15 mouse cellular contexts compared by ENCODE assay signal in the genomic region with DNA sequence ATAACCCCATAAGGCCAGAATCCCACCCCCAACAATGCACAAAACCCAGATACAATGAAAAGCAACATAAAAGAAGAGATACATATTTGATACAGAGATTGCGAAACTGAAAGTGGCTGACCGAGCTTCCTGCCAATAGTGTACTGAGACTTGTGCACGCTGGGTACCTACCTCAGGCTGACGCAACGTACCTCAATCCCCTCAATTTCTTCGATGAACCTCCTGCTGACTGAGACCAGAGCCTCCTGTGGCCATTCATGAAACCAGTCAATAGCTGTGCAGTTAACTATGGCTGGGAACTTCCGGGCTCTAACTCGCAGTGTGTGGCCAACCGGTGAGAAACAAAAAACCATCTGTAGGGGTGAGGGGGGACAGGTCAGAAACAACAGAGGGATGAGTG.
DNase-seq lines count a peak whose midpoint lies in the region; ATAC-seq and TF ChIP-seq lines count a peak whose summit lies in the region.
"Had no signal": no experiment of that assay in that cellular context is flagged by ENCODE, and none has a peak within 500 bp of the region (broad histone marks: within the 10 kb centered on the region; RNA-seq: fewer than 3 reads in every experiment).

No protein-coding gene starts in this region.

- H3K9ac ChIP-seq in forebrain, embryonic 15.5 days (replicated peaks): no peak overlapping the region
- no peak overlapping the region for H3K9ac ChIP-seq in hindbrain, embryonic 14.5 days
- H3K9ac ChIP-seq: heart, embryonic 13.5 days; hindbrain, embryonic 12.5 days; lung, embryonic 15.5 days; midbrain, embryonic 15.5 days had no signal

- H3K27me3 ChIP-seq in C2C12 (ENCODE audit: control insufficient read depth, insufficient read depth, insufficient read length): no peaks in the 10 kb centered on the region
- peaks cover 32% of the 10 kb centered on the region for H3K27me3 ChIP-seq in forebrain, embryonic 15.5 days
- H3K27me3 ChIP-seq in hindbrain, embryonic 14.5 days (ENCODE audit: control insufficient read depth, insufficient read depth, low read length): peaks cover 57% of the 10 kb centered on the region
- H3K27me3 ChIP-seq: lung, embryonic 15.5 days had no signal

- no peaks in the 10 kb centered on the region for H3K9me3 ChIP-seq in forebrain, embryonic 15.5 days
- H3K9me3 ChIP-seq in hindbrain, embryonic 14.5 days (ENCODE audit: control insufficient read depth, low read length): no peaks in the 10 kb centered on the region
- H3K9me3 ChIP-seq: heart, embryonic 13.5 days; hindbrain, embryonic 12.5 days; lung, embryonic 15.5 days; midbrain, embryonic 15.5 days had no signal

- no peak overlapping the region for H3K4me3 ChIP-seq in C2C12 (ENCODE audit: insufficient read depth, poor library complexity, severe bottlenecking)
- no peak overlapping the region for H3K4me3 ChIP-seq in forebrain, embryonic 15.5 days
- H3K4me3 ChIP-seq in hindbrain, embryonic 14.5 days (replicated peaks; ENCODE audit: low read length): no peak overlapping the region
- H3K4me3 ChIP-seq: gastrocnemius, adult 2 months; heart, embryonic 13.5 days; hindbrain, embryonic 12.5 days; lung, embryonic 15.5 days; midbrain, embryonic 15.5 days had no signal

- H3K27ac ChIP-seq in forebrain, embryonic 15.5 days (replicated peaks): no peak overlapping the region
- no peak overlapping the region for H3K27ac ChIP-seq in hindbrain, embryonic 14.5 days
- H3K27ac ChIP-seq: gastrocnemius, adult 2 months; heart, embryonic 13.5 days; hindbrain, embryonic 12.5 days; lung, embryonic 15.5 days; midbrain, embryonic 15.5 days had no signal

- H3K36me3 ChIP-seq in C2C12 (ENCODE audit: control insufficient read depth, insufficient read depth): no peaks in the 10 kb centered on the region
- H3K36me3 ChIP-seq in forebrain, embryonic 15.5 days: no peaks in the 10 kb centered on the region
- no peaks in the 10 kb centered on the region for H3K36me3 ChIP-seq in hindbrain, embryonic 14.5 days (replicated peaks; ENCODE audit: control insufficient read depth, insufficient read depth)
- H3K36me3 ChIP-seq: heart, embryonic 13.5 days; hindbrain, embryonic 12.5 days; lung, embryonic 15.5 days; midbrain, embryonic 15.5 days had no signal

- H3K4me1 ChIP-seq in forebrain, embryonic 15.5 days: peaks cover 7% of the 10 kb centered on the region
- peaks cover 1% of the 10 kb centered on the region; the same call in 1 of the 2 replicates for H3K4me1 ChIP-seq in hindbrain, embryonic 14.5 days (replicated peaks; ENCODE audit: control insufficient read depth, insufficient read depth, low read length)
- H3K4me1 ChIP-seq: hindbrain, embryonic 12.5 days; lung, embryonic 15.5 days; midbrain, embryonic 15.5 days had no signal

- peak; percentile 6 for DNase-seq in ES-CJ7 (ENCODE audit: low read depth, low spot score)
- DNase-seq in thymus, postnatal 0 days (ENCODE audit: low spot score): peak; percentile 33
- no peak for DNase-seq in kidney, postnatal 4 days
- no peak for DNase-seq in hindbrain, embryonic 14.5 days (ENCODE audit: low spot score)
- DNase-seq: cerebellum, adult 18-20 months; gastrocnemius, adult 2 months; kidney, adult 9 months had no signal

- 35% methylated on average over 9 of the region's 9 CpGs for WGBS in forebrain, embryonic 15.5 days
- 46% methylated on average over 9 of the region's 9 CpGs for WGBS in hindbrain, embryonic 14.5 days

- no peak for TF ChIP-seq CTCF in C2C12 (IDR thresholded peaks at IDR 0.05; ENCODE audit: control insufficient read depth, insufficient read depth, insufficient read length)

- peak; percentile 66 for ATAC-seq in megakaryocyte, adult 5-6 weeks (ENCODE audit: poor library complexity, severe bottlenecking)
- ATAC-seq in forebrain, embryonic 15.5 days (replicated peaks): no peak
- no peak for ATAC-seq in hindbrain, embryonic 14.5 days (ENCODE audit: low FRiP score)
- ATAC-seq: midbrain, embryonic 15.5 days; Patski had no signal

- H3ac ChIP-seq in C2C12 (ENCODE audit: control insufficient read depth, insufficient read length, low read depth): no peak overlapping the region

- no peaks in the 10 kb centered on the region for H3K79me3 ChIP-seq in C2C12 (ENCODE audit: low read depth)

- no peak overlapping the region for H3K4me2 ChIP-seq in forebrain, embryonic 15.5 days (replicated peaks)
- no peak overlapping the region for H3K4me2 ChIP-seq in hindbrain, embryonic 14.5 days (replicated peaks)
- H3K4me2 ChIP-seq: heart, embryonic 13.5 days; hindbrain, embryonic 12.5 days; lung, embryonic 15.5 days; midbrain, embryonic 15.5 days had no signal

- no peaks in the 10 kb centered on the region for H3K79me2 ChIP-seq in C2C12 (ENCODE audit: control insufficient read depth, insufficient read depth)

TF ChIP-seq in C2C12, 6 proteins besides CTCF, POLR2A, EP300 and RAD21:
- TF ChIP-seq MYOG (IDR thresholded peaks at IDR 0.05; ENCODE audit: control insufficient read depth, extremely low read depth, insufficient read length): no peak
- no peak for TF ChIP-seq FOSL1 (IDR thresholded peaks at IDR 0.05; ENCODE audit: insufficient read depth, low read length, poor library complexity, severe bottlenecking)
- TF ChIP-seq MAX (IDR thresholded peaks at IDR 0.05): no peak
- TF ChIP-seq USF1 (IDR thresholded peaks at IDR 0.05; ENCODE audit: low read depth): no peak
- no peak for TF ChIP-seq MYOD1 (IDR thresholded peaks at IDR 0.05; ENCODE audit: control insufficient read depth, insufficient read length, low read depth)
- TF ChIP-seq CEBPB (IDR thresholded peaks at IDR 0.05; ENCODE audit: low read depth): peak; percentile 63

Comparison
In these comparisons a context has a peak if more than half of its experiments do, and no peak if none do; other contexts are left out.
1. DNase-seq: peak in ES-CJ7 (single experiment) and thymus, postnatal 0 days (single experiment); none in kidney, postnatal 4 days (0 of 2) and hindbrain, embryonic 14.5 days (single experiment).